Mouse (Mus musculus): Measurements from ENCODE around the gene Lrrc32. TPM values are rescaled to one million over a fixed set of nuclear protein-coding genes. Genes with fewer than 3 reads are reported as not detected.
A peak's percentile ranks its signal among the peaks of the same experiment; 100 is the strongest.

Lrrc32 gene
- total RNA-seq (2021): 1 to 10 TPM; 5.8 to 6.0 TPM

- DNase-seq (ENCODE audit: low spot score in 2 of 2): no peak
- intact Hi-C loops (cut with DNase I): loop anchor here (5.0 kb wide), 1 partner anchor 53 kb away; no protein-coding TSS in a partner anchor
Observed at GRCm38 (mm10) chr7:98489131-98489530, at the start of gene Lrrc32. Lrrc32 (plus strand) TSS chr7:98489283.

DNA sequence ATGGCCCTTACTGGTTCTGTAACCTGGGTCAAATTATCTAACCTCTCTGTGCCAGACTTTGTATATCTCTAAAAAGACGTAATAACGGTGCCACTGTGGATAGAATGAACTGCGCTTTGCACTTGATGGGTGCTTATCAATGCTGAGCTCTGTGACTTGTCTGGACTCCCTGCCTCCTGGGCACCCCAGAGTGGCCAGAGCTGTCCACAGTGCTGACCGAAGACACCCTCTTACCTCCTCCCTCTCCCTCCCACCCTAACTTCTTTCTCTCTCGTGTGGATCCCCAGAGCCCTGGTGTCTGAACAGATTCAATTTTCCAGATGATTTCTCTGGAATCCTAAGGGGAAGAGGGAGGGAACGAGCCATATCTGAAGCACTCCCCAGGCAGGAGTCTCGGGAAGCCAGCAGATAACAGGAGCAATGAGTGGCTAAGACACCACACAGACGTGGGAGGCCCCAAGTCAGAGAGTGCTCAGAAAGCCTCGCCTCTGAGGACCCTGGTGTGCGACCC, 49.1 kb upstream of the Lrrc32 start, which contains the start of gene Gucy2d:
Gene Gucy2d, plus strand, starts transcription at position 461 of the 511 bp plus-strand sequence.
- intact Hi-C loops (cut with DNase I): loop anchor here (10.0 kb wide), 1 partner anchor 285 kb away; no protein-coding TSS in a partner anchor
- no peak for DNase-seq (ENCODE audit: low spot score in 2 of 2)

GRCm38 (mm10) chr7:98446873-98447272, 42.2 kb upstream of the Lrrc32 start:
- DNase-seq (ENCODE audit: low spot score in 2 of 2): no peak
- intact Hi-C loops (cut with DNase I): no loop called here

DNA sequence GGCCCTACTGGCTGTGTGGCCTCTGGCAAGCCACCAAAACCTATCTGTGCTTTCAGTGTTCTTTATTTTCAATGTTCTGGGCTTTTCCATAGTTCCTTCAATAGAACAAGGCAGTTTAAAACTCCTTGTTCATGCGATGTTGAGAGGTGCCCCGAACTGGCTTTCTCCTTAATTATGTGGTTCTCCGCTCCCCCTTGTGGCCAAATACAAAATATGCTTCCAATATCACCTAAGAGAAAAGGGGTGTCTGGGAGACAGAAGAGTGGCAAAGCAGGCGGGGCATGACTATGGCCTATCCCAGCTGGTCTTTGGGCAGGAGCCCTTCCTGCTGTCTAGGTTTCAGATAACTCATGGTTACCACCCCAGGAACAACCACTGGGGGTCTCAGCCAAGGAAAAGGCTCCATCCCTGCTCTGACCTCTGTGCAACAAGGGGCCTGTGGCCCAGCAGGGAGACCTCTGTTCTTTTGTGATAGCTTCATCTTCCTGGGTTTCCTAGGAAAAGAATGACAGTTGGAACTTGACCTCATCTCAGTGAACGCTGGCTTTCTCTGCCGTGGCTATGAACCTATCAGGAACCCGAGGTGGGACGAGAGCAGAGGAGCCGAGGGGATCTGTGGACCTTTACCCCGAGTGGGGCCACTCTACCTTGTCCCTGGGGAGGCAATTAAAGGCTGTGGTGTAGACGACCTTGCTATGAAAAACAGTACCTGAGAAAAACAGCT, 41.3 kb upstream of the Lrrc32 start:
- intact Hi-C loops (cut with DNase I): no loop called here
- DNase-seq (ENCODE audit: low spot score in 2 of 2): no peak

GRCm38 (mm10) chr7:98448309-98448630, 40.8 kb upstream of the Lrrc32 start:
- DNase-seq (ENCODE audit: low spot score in 2 of 2): no peak
- intact Hi-C loops (cut with DNase I): no loop called here

DNA sequence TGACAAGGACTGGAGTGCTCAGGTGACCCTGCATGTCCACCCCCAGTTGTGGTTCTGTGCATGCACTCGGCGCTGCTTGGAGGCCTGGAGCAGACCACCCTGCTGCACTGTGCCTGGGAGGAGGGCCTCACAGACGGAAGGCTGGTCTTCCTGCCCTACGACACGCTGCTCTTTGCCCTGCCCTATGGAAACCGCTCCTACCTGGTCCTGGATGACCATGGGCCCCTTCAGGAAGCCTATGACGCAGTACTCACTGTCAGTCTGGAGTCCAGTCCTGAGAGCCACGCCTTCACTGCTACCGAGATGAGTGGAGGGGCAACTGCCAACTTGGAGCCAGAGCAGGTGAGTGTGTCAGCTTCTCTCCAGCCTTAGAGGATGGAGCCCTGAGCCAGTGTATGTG, 39.4 kb upstream of the Lrrc32 start:
- DNase-seq (ENCODE audit: low spot score in 2 of 2): no peak
- intact Hi-C loops (cut with DNase I): no loop called here

- intact Hi-C loops (cut with DNase I): no loop called here
- no peak for DNase-seq (ENCODE audit: low spot score in 2 of 2)
Observed at GRCm38 (mm10) chr7:98454397-98455120, 34.5 kb upstream of the Lrrc32 start.

DNA sequence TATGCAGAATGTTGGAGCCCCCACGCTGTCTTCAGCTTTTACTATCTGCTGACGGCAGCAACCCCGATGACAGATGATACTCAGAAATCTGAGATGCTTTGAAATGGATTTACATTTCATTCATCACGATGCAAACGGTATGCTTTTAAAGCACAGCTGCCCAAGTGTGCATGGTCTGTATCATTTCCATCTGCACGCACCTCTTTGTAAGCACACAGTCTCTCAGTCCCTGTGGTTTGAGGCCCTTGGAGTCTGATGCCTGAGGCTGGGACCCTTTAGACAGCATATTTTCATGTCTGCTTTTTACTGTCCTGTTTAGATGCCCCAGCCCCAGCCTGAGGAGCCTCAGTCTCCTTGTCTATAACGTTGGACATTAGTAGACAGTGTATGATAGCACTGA, 28.8 kb upstream of the Lrrc32 start:
- intact Hi-C loops (cut with DNase I): no loop called here
- no peak for DNase-seq (ENCODE audit: low spot score in 2 of 2)

DNA sequence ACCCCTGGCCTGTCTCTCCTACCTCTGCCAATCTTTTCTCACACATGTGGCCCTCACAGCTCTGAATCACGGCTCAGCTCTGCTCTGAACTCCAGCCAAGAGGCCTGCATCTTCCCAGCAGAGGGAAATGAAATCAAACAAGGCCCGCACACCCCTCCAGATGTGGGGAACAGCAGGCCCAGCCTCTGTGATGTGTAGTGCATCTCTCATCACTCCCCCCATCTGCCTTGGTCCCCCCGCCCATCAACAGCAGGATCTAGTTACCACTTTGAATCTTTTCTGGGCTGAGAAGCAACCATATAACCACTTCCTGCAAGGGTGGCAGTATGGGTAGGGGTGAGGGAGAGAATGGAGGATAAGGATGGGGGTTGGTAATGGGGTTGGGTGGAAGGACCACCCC, 20.0 kb upstream of the Lrrc32 start:
- intact Hi-C loops (cut with DNase I): no loop called here

DNA sequence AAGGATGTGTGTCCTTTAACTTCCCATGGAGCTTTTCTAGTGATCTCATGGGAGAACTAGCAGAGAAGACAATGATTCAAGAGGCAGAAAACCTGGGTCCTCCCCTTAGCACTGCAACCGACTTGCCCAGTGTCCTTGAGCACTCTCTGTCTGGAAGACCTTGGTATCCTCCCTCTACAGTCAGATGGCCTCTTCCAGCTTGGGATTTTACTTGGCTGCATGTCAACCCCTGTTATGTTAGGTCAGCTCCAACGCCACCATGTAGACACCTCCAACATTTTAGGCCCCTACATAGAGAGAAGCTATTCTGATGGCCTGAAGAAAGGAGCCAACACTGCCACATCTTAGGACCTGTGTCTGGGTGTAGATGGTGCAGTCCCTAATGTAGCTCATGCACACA, 16.6 kb upstream of the Lrrc32 start:
- intact Hi-C loops (cut with DNase I): no loop called here
- no peak for DNase-seq (ENCODE audit: low spot score in 2 of 2)

More for the DNA sequence above, 20.0 kb upstream of the Lrrc32 start:
- no peak for DNase-seq (ENCODE audit: low spot score in 2 of 2)

DNA sequence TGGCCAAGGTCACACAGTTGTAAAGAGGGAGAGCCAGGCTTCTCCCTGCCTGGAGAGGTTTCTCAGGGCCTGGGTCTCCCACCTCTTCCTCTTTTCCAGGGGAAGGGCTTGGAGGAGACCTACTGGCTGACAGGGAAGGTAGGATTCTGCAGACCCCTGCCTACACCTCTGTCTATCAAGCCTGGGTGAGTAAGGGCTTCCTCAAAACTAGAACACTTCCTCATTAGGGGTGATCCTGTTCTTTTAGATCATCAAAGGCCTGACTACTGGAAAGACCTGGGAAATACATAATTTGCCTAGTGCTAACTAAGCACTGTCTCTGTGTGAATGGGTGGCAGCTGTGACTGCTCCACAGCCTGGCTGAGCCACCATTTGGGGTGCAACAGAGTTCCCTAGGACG, 14.5 kb upstream of the Lrrc32 start:
- intact Hi-C loops (cut with DNase I): no loop called here
- DNase-seq (ENCODE audit: low spot score in 2 of 2): no peak

DNA sequence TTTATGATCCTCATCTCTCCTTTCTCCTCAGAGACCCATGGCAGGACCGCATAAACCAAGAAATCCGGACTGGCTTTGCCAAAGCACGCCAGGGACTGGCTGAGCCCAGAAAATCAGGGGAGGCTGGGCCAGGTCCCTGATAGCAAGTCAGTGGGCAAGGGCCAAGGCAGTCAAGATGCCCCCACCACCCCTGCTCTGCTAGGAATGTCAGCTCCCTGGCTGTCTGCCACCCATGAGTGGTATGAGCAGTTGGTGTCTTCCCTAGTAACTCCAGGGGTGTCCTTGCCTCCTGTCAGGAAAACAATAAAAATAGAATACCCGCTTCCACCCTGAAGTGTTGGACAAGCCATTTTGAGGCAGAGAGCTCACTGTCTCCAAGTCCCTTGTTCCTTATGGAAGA, 11.9 kb upstream of the Lrrc32 start:
- DNase-seq (ENCODE audit: low spot score in 2 of 2): no peak
- intact Hi-C loops (cut with DNase I): no loop called here

DNA sequence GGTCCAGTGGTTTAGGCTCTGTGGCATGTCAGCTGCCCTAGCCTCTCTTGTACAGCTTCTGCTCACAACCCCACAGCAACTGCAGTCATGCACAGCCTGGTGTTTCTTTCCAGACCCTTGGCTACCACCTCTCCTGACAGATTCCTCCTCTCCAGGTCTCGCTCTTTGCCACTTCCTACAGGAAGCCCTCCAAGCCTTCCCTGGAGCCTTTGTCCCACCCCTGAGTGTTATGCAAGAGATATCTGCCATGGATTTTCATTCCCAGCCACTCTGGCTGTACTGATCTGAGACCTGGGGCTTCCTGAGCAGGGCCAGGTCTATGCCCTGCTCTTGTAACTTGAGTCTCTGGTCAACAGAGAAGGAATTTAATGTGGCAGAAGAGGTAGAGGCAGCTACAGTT, 8.6 kb upstream of the Lrrc32 start:
- no peak for DNase-seq (ENCODE audit: low spot score in 2 of 2)
- intact Hi-C loops (cut with DNase I): loop anchor here (5.0 kb wide), 3 partner anchors 107 to 357 kb away; partner anchors contain the start of gene Wnt11

GRCm38 (mm10) chr7:98481066-98481734, 7.9 kb upstream of the Lrrc32 start:
- DNase-seq (ENCODE audit: low spot score in 2 of 2): peak; percentile 54 to 73
- intact Hi-C loops (cut with DNase I): loop anchor here (5.0 kb wide), 3 partner anchors 106 to 356 kb away; partner anchors contain the start of gene Wnt11

DNA sequence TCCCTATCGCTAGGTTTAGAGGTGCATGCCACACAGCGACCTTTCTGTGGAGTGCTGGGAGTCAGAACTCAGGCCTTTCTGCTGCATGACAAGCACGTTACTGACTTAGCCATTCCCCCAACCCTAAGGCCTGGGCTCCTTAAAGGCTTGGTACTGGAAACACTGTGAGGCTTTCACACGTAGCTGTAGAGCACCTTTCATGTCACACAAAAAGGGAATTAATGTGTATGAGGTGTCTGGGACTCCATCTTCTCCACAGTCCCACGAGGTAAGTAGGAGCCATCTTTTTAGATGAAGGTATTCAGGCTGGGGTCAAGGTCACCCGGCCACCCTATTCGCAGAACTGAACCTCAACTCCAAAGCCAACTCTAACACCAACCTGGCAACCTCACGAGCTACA, 7.2 kb upstream of the Lrrc32 start:
- intact Hi-C loops (cut with DNase I): loop anchor here (5.0 kb wide), 3 partner anchors 105 to 355 kb away; partner anchors contain the start of gene Wnt11

DNA sequence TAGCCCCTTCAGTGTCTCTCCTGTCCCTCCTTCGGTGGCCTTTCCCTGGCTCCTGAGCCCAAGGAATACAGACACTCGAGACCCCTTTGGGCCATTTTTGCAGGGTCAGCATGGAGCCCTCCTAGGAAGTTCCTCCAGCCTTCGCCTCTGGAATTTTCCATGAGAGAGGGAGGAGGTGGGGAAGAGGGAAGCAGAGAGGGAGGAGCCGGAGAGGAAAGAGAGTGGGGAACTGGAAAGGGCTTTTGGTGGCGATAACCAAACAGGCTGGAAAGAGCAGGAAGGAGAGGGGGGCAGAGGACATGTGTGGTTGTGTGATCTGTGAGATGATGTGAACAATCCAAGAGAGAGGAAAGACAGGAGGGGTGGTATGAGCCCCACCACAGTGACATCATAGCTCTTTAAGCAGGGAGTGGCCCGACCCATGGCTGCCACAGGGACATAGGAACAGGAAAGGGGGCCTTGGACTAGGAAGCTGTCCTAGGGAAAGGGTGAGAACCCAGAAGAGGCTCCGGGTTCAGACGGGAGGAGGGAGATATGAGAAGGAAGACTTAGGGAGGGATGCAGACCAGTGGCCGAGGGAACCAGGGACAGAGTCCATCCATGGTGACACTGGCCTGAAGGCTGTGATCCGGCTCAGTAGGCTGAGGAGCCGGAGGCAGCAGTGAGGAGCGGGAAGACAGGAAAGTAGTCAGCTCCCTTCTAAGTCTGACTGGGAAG, 6.4 kb upstream of the Lrrc32 start:
- no peak for DNase-seq (ENCODE audit: low spot score in 2 of 2)
- intact Hi-C loops (cut with DNase I): loop anchor here (5.0 kb wide), 3 partner anchors 105 to 355 kb away; partner anchors contain the start of gene Wnt11

More for the DNA sequence above, 7.2 kb upstream of the Lrrc32 start:
- no peak for DNase-seq (ENCODE audit: low spot score in 2 of 2)

GRCm38 (mm10) chr7:98483268-98483607, 5.8 kb upstream of the Lrrc32 start:
- intact Hi-C loops (cut with DNase I): loop anchor here (5.0 kb wide), 3 partner anchors 104 to 354 kb away; partner anchors contain the start of gene Wnt11
- DNase-seq (ENCODE audit: low spot score in 2 of 2): no peak

GRCm38 (mm10) chr7:98484878-98485277, 4.2 kb upstream of the Lrrc32 start:
- DNase-seq (ENCODE audit: low spot score in 2 of 2): no peak
- intact Hi-C loops (cut with DNase I): loop anchor here (5.0 kb wide), 4 partner anchors 57 to 352 kb away; partner anchors contain the start of gene Wnt11

DNA sequence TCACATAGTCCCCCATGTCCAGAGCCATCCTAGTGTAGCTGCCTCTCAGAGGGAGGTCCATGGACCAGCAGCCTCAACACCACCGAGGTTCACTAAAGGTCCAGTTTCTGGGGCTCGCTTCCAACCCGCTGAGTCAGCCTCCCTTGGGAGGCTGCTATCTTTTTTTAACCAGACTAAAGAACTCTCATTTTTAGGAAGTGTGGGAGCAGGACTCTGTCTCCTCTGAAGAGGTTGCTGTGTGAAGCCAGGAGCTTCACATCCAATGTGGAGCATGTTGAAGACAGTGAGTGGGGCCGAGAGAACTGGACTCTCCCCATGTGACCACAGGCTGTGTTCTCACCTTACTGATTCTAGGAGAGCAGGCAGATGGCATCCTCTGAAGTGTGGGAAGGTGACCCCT, 3.6 kb upstream of the Lrrc32 start:
- DNase-seq (ENCODE audit: low spot score in 2 of 2): peak in 1 of 2 experiments; percentile 28
- intact Hi-C loops (cut with DNase I): loop anchor here (5.0 kb wide), 1 partner anchor 57 kb away; no protein-coding TSS in a partner anchor

Measured in left cerebral cortex, postnatal 36 days (tissue).